Mouse (Mus musculus): ENCODE data around the gene Fam234a. TPM values are rescaled to one million over a fixed set of nuclear protein-coding genes. Genes with fewer than 3 reads are reported as not detected.

Gene Fam234a
- polyA plus RNA-seq, 1 experiment from 2014 or later = 81.6 TPM

GRCm38 (mm10) chr17:26221508-26221907 is 22.5 kb downstream of the Fam234a start:
- no peaks in the 10 kb centered on the region for H3K27me3 ChIP-seq (ENCODE audit: insufficient read depth, low read length)
- TF ChIP-seq CTCF (IDR thresholded peaks at IDR 0.05; ENCODE audit: low read depth) = no peak
- no peak for DNase-seq (ENCODE audit: low spot score)
- ATAC-seq (replicated peaks; ENCODE audit: low FRiP score, low read depth) = 0 out of 2 replicates have a peak, but pooled peaks have one; percentile 36
- no peaks in the 10 kb centered on the region for H3K9me3 ChIP-seq (replicated peaks; ENCODE audit: low read length)
- H3K4me1 ChIP-seq (replicated peaks; ENCODE audit: insufficient read depth, low read length) = no peaks in the 10 kb centered on the region; the same call in 1 of the 2 replicates
- H3K4me3 ChIP-seq (replicated peaks; ENCODE audit: low read depth, low read length) = no peak overlapping the region
- 62% methylated on average over 2 of the region's 2 CpGs for WGBS
- H3K9ac ChIP-seq (ENCODE audit: low read depth, low read length) = no peak overlapping the region
- H3K36me3 ChIP-seq (ENCODE audit: insufficient read depth, low read length) = 0 out of 2 replicates have a peak, but pooled peaks cover 5% of the 10 kb centered on the region
- H3K4me2 ChIP-seq (ENCODE audit: low read length) = no peak overlapping the region
- 0 out of 2 replicates have a peak overlapping the region, but pooled peaks have one; percentile 10 for H3K27ac ChIP-seq

GRCm38 (mm10) chr17:26212681-26213080 is 31.4 kb downstream of the Fam234a start:
- no peak for TF ChIP-seq CTCF (IDR thresholded peaks at IDR 0.05; ENCODE audit: low read depth)
- Histone ChIP-seq H3K36me3 (ENCODE audit: insufficient read depth, low read length) (0 out of 2 replicates have a peak, but pooled peaks cover 3% of the 10 kb centered on the region), H3K27ac (0 out of 2 replicates have a peak overlapping the region, but pooled peaks have one; percentile 36), H3K4me2 (ENCODE audit: low read length) (no peak overlapping the region), H3K9me3 (replicated peaks; ENCODE audit: low read length) (no peaks in the 10 kb centered on the region), H3K27me3 (ENCODE audit: insufficient read depth, low read length) (no peaks in the 10 kb centered on the region), H3K4me3 (replicated peaks; ENCODE audit: low read depth, low read length) (no peak overlapping the region), H3K4me1 (replicated peaks; ENCODE audit: insufficient read depth, low read length) (no peaks in the 10 kb centered on the region), H3K9ac (ENCODE audit: low read depth, low read length) (no peak overlapping the region)
- WGBS = 83% methylated on average over 11 of the region's 11 CpGs
- no peak for DNase-seq (ENCODE audit: low spot score)
- ATAC-seq (replicated peaks; ENCODE audit: low FRiP score, low read depth) = no peak; the same call in 1 of the 2 replicates

- Histone ChIP-seq H3K27me3 (ENCODE audit: insufficient read depth, low read length) (no peaks in the 10 kb centered on the region), H3K4me1 (replicated peaks; ENCODE audit: insufficient read depth, low read length) (no peaks in the 10 kb centered on the region), H3K4me2 (ENCODE audit: low read length) (no peak overlapping the region), H3K36me3 (ENCODE audit: insufficient read depth, low read length) (0 out of 2 replicates have a peak, but pooled peaks cover 3% of the 10 kb centered on the region), H3K4me3 (replicated peaks; ENCODE audit: low read depth, low read length) (no peak overlapping the region), H3K27ac (no peak overlapping the region), H3K9me3 (replicated peaks; ENCODE audit: low read length) (no peaks in the 10 kb centered on the region), H3K9ac (ENCODE audit: low read depth, low read length) (no peak overlapping the region)
- DNase-seq (ENCODE audit: low spot score) = no peak
- ATAC-seq (replicated peaks; ENCODE audit: low FRiP score, low read depth) = no peak
- no peak for TF ChIP-seq CTCF (IDR thresholded peaks at IDR 0.05; ENCODE audit: low read depth)
- 92% methylated on average over 7 of the region's 7 CpGs for WGBS
These were observed 31.8 kb downstream of the Fam234a start for GRCm38 (mm10) chr17:26212241-26212640.

- no peaks in the 10 kb centered on the region; the same call in 1 of the 2 replicates for H3K4me1 ChIP-seq (replicated peaks; ENCODE audit: insufficient read depth, low read length)
- no peaks in the 10 kb centered on the region for H3K36me3 ChIP-seq (ENCODE audit: insufficient read depth, low read length)
- no peaks in the 10 kb centered on the region for H3K9me3 ChIP-seq (replicated peaks; ENCODE audit: low read length)
- DNase-seq (ENCODE audit: low spot score) = no peak
- H3K4me2 ChIP-seq (ENCODE audit: low read length) = no peak within 1 kb of the TSS
- 79% methylated on average over 12 of the region's 12 CpGs for WGBS
- TF ChIP-seq CTCF (IDR thresholded peaks at IDR 0.05; ENCODE audit: low read depth) = no peak
- no peak within 1 kb of the TSS for H3K27ac ChIP-seq
- no peak within 1 kb of the TSS for H3K9ac ChIP-seq (ENCODE audit: low read depth, low read length)
- no peak for ATAC-seq (replicated peaks; ENCODE audit: low FRiP score, low read depth)
- no peak within 1 kb of the TSS for H3K4me3 ChIP-seq (replicated peaks; ENCODE audit: low read depth, low read length)
- no peaks in the 10 kb centered on the region for H3K27me3 ChIP-seq (ENCODE audit: insufficient read depth, low read length)
These were observed 36.4 kb downstream of the Fam234a start, which contains the start of gene Arhgdig for GRCm38 (mm10) chr17:26207686-26208085. Arhgdig (minus strand) TSS chr17:26207786.

- Histone ChIP-seq H3K4me3 (replicated peaks; ENCODE audit: low read depth, low read length) (no peak overlapping the region), H3K4me2 (ENCODE audit: low read length) (no peak overlapping the region), H3K9me3 (replicated peaks; ENCODE audit: low read length) (no peaks in the 10 kb centered on the region), H3K27ac (no peak overlapping the region), H3K9ac (ENCODE audit: low read depth, low read length) (no peak overlapping the region), H3K4me1 (replicated peaks; ENCODE audit: insufficient read depth, low read length) (no peaks in the 10 kb centered on the region; the same call in 1 of the 2 replicates), H3K27me3 (ENCODE audit: insufficient read depth, low read length) (0 out of 2 replicates have a peak, but pooled peaks cover 8% of the 10 kb centered on the region), H3K36me3 (ENCODE audit: insufficient read depth, low read length) (no peaks in the 10 kb centered on the region)
- no peak for DNase-seq (ENCODE audit: low spot score)
- no peak for ATAC-seq (replicated peaks; ENCODE audit: low FRiP score, low read depth)
- WGBS = 42% methylated on average over 1 of the region's 1 CpGs
- TF ChIP-seq CTCF (IDR thresholded peaks at IDR 0.05; ENCODE audit: low read depth) = no peak
These were observed 37.6 kb downstream of the Fam234a start for GRCm38 (mm10) chr17:26206392-26206791.

GRCm38 (mm10) chr17:26204766-26205165 is 39.3 kb downstream of the Fam234a start:
- Histone ChIP-seq H3K36me3 (ENCODE audit: insufficient read depth, low read length) (no peaks in the 10 kb centered on the region), H3K9ac (ENCODE audit: low read depth, low read length) (no peak overlapping the region), H3K4me2 (ENCODE audit: low read length) (no peak overlapping the region), H3K4me1 (replicated peaks; ENCODE audit: insufficient read depth, low read length) (peaks cover 4% of the 10 kb centered on the region; the same call in 1 of the 2 replicates), H3K27me3 (ENCODE audit: insufficient read depth, low read length) (peaks cover 12% of the 10 kb centered on the region; the same call in 1 of the 2 replicates), H3K4me3 (replicated peaks; ENCODE audit: low read depth, low read length) (no peak overlapping the region), H3K27ac (no peak overlapping the region), H3K9me3 (replicated peaks; ENCODE audit: low read length) (no peaks in the 10 kb centered on the region)
- ATAC-seq (replicated peaks; ENCODE audit: low FRiP score, low read depth) = no peak
- TF ChIP-seq CTCF (IDR thresholded peaks at IDR 0.05; ENCODE audit: low read depth) = no peak
- no peak for DNase-seq (ENCODE audit: low spot score)
- WGBS = 20% methylated on average over 11 of the region's 11 CpGs
